Mouse (Mus musculus) forebrain, embryonic 10.5 days (tissue): ENCODE measurements around the gene Gm9774. TPM values are rescaled to one million over a fixed set of nuclear protein-coding genes. Genes with fewer than 3 reads are reported as not detected.

Source experiments
- polyA plus RNA-seq: library from polyadenylated mRNA; unstranded; fragments of >200 nt; fragmentation: Nextera tagmentation; extraction: Ambion mirVana; gene quantifications from 2 replicates; pipeline ENCODE4 v1.2.1, GENCODE M21; 2016

Gm9774 gene
- polyA plus RNA-seq, 1 experiment from 2014 or later: 10.0 TPM

Other genes with a start within 250 kb of the Gm9774 start
- gene Sprr2a1, start 213.6 kb downstream of the Gm9774 start, polyA plus RNA-seq: not detected in 2 replicates
- gene Sprr2a2, start 213.5 kb downstream of the Gm9774 start, polyA plus RNA-seq: not detected in 2 replicates
- gene Sprr2a3, start 144.0 kb downstream of the Gm9774 start, polyA plus RNA-seq: not detected in 2 replicates
- not detected in 2 replicates for gene Sprr2b, start 112.8 kb downstream of the Gm9774 start, polyA plus RNA-seq
- gene Sprr2d, start 90.3 kb downstream of the Gm9774 start, polyA plus RNA-seq: not detected in 2 replicates
- gene Sprr2e, start 77.3 kb downstream of the Gm9774 start, polyA plus RNA-seq: not detected in 2 replicates
- gene Sprr2f, start 64.2 kb downstream of the Gm9774 start, polyA plus RNA-seq: not detected in 2 replicates
- not detected in 2 replicates for gene Sprr2h, start 43.7 kb downstream of the Gm9774 start, polyA plus RNA-seq
- gene Sprr2i, start 21.4 kb downstream of the Gm9774 start, polyA plus RNA-seq: not detected in 2 replicates
- not detected in 2 replicates for gene Sprr2j-ps, start 11.3 kb downstream of the Gm9774 start, polyA plus RNA-seq
- gene Sprr2k, start 3.2 kb upstream of the Gm9774 start, polyA plus RNA-seq: not detected in 2 replicates
- not detected in 2 replicates for gene Sprr1b, start 9.4 kb upstream of the Gm9774 start, polyA plus RNA-seq
- not detected in 2 replicates for gene Sprr3, start 29.3 kb upstream of the Gm9774 start, polyA plus RNA-seq
- gene Sprr1a, start 56.5 kb upstream of the Gm9774 start, polyA plus RNA-seq: not detected in 2 replicates
- not detected in 2 replicates for gene Sprr4, start 71.1 kb upstream of the Gm9774 start, polyA plus RNA-seq
- not detected in 2 replicates for gene 2310046K23Rik, start 105.1 kb upstream of the Gm9774 start, polyA plus RNA-seq
- not detected in 2 replicates for gene Ivl, start 144.3 kb upstream of the Gm9774 start, polyA plus RNA-seq
- gene Smcp, start 159.6 kb upstream of the Gm9774 start, polyA plus RNA-seq: not detected in 2 replicates
- not detected in 2 replicates for gene 2210017I01Rik, start 178.1 kb upstream of the Gm9774 start, polyA plus RNA-seq
- gene Lce6a, start 192.2 kb upstream of the Gm9774 start, polyA plus RNA-seq: not detected in 2 replicates
- gene Lce1a1, start 218.9 kb upstream of the Gm9774 start, polyA plus RNA-seq: not detected in 2 replicates
- not detected in 2 replicates for gene Lce1b, start 227.5 kb upstream of the Gm9774 start, polyA plus RNA-seq
- gene Lce1a2, start 240.9 kb upstream of the Gm9774 start, polyA plus RNA-seq: not detected in 2 replicates
- not detected in 2 replicates for gene Lce1c, start 249.8 kb upstream of the Gm9774 start, polyA plus RNA-seq